Mouse (Mus musculus) liver, embryonic 12.5 days (tissue): ENCODE data around the gene Cd8a. TPM values are rescaled to one million over a fixed set of nuclear protein-coding genes. Genes with fewer than 3 reads are reported as not detected.

Experiments
- ATAC-seq: fragments of 200-750 bp; cut with Nextera tagmentation; 2 replicates; pipeline ENCODE4 v1.8.0; 2017; ENCODE audit warnings: moderate number of reproducible peaks, mild to moderate bottlenecking, moderate library complexity
- H3K27ac ChIP-seq: fragments of 300-500 bp; sonication (generic); 2 replicates; pipeline ENCODE4 v1.5.1; 2016; ENCODE audit warnings: mild to moderate bottlenecking
- H3K27me3 ChIP-seq: fragments of 300-500 bp; sonication (generic); replicated peaks from 2 replicates; pipeline ENCODE4 v1.6.1; 2016; ENCODE audit warnings: mild to moderate bottlenecking, moderate library complexity
- H3K36me3 ChIP-seq: fragments of 300-500 bp; sonication (generic); 2 replicates; pipeline ENCODE4 v1.6.1; 2016; ENCODE audit warnings: mild to moderate bottlenecking, moderate library complexity
- H3K4me1 ChIP-seq: fragments of 300-500 bp; sonication (generic); 2 replicates; pipeline ENCODE4 v1.6.1; 2016
- H3K4me2 ChIP-seq: fragments of 300-500 bp; sonication (generic); 2 replicates; pipeline ENCODE4 v1.6.1; 2016; ENCODE audit warnings: mild to moderate bottlenecking, moderate library complexity
- H3K4me3 ChIP-seq: fragments of 300-500 bp; sonication (generic); 2 replicates; pipeline ENCODE4 v1.5.1; 2016; ENCODE audit warnings: mild to moderate bottlenecking, moderate library complexity
- H3K9ac ChIP-seq: fragments of 300-500 bp; sonication (generic); 2 replicates; pipeline ENCODE4 v1.6.1; 2016; ENCODE audit warnings: mild to moderate bottlenecking, moderate library complexity
- H3K9me3 ChIP-seq: fragments of 300-500 bp; sonication (generic); replicated peaks from 2 replicates; pipeline ENCODE4 v1.6.1; 2016; ENCODE audit warnings: mild to moderate bottlenecking, moderate library complexity
- WGBS: fragments of 180-500 bp; shearing (Covaris S2); methylation state at CpG from one replicate; pipeline ENCODE4 v1.1.7; 2016; ENCODE audit not compliant: insufficient replicate concordance; 5-methylcytosine and 5-hydroxymethylcytosine counted together
- polyA plus RNA-seq: library from polyadenylated mRNA; unstranded; fragments of >200 nt; fragmentation: Nextera tagmentation; extraction: Ambion mirVana; gene quantifications from 2 replicates; pipeline ENCODE4 v1.2.1, GENCODE M21; 2016

The Cd8a gene
- polyA plus RNA-seq, 1 experiment from 2014 or later, result not detected

DNA sequence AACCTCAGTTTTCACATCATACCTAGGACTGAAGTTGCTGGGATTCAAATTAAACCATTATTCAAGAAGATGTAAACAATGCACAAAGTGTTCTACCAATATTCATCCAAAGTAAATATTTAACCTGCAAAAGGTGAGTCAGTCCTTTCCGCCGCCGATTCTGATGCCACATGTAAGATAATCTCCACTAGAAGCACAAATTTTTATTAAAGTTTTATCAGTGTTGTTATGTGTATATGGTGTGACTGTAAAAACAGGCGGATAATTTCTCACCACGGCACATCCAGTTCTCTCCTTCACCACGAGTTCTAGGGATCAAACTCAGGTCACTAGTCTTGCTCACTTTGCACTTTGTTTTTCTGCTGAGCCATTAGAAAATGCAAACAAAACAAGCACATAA, 47.6 kb downstream of the Cd8a start:
- Histone ChIP-seq H3K27me3 (no peaks in the 10 kb centered on the region), H3K9ac (no peak overlapping the region), H3K27ac (no peak overlapping the region), H3K4me1 (no peaks in the 10 kb centered on the region), H3K4me2 (no peak overlapping the region), H3K36me3 (peaks cover 8% of the 10 kb centered on the region), H3K9me3 (no peaks in the 10 kb centered on the region), H3K4me3 (no peak overlapping the region)
- WGBS, result 77% methylated on average over 6 of the region's 6 CpGs
- ATAC-seq, result no peak

DNA sequence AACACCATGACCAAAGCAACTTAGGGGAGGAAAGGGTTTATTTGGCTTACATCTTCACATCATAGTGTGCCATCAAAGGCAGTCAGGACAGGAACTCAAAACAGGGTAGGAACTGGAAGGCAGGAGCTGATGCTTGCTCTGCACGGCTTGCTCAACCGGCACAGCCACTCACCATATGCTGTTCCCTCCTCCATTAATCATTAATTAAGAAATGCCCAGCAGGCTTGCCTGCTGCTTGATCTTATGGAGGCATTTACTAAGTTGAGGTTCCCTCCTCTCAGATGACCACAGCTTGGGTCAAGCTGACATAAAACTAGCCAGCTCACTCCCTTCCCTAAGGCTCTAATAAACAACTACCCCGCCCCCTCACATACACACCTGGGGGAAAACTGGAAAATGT, 48.9 kb downstream of the Cd8a start:
- Histone ChIP-seq H3K27ac (no peak overlapping the region), H3K4me1 (no peaks in the 10 kb centered on the region), H3K9me3 (no peaks in the 10 kb centered on the region), H3K27me3 (no peaks in the 10 kb centered on the region), H3K4me2 (no peak overlapping the region), H3K4me3 (no peak overlapping the region), H3K9ac (no peak overlapping the region), H3K36me3 (peaks cover 16% of the 10 kb centered on the region)
- 87% methylated on average over 3 of the region's 3 CpGs for WGBS
- no peak for ATAC-seq

DNA sequence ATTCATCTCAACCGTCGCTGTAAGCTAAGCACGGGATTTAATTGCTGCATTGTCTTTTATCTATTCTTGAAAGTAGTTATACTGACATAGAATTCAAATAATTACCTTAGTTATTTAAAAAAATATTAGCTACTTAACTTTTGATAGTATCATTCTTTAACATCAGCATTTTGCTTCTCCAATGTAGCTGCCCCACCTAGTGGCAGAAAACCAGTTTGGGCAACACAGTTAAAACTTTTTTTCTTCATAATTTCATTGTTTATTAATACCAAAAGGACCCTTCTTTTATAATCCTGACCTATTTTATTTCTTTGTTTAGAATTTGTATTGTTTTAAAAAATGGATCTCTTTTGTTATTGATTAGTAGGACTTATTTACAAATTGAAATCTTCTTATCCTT, 49.9 kb downstream of the Cd8a start:
- no peak for ATAC-seq
- Histone ChIP-seq H3K4me3 (no peak overlapping the region), H3K9ac (no peak overlapping the region), H3K9me3 (no peaks in the 10 kb centered on the region), H3K27me3 (no peaks in the 10 kb centered on the region), H3K4me2 (no peak overlapping the region), H3K36me3 (peaks cover 24% of the 10 kb centered on the region), H3K27ac (no peak overlapping the region), H3K4me1 (no peaks in the 10 kb centered on the region)
- WGBS, result 93% methylated on average over 3 of the region's 3 CpGs

DNA sequence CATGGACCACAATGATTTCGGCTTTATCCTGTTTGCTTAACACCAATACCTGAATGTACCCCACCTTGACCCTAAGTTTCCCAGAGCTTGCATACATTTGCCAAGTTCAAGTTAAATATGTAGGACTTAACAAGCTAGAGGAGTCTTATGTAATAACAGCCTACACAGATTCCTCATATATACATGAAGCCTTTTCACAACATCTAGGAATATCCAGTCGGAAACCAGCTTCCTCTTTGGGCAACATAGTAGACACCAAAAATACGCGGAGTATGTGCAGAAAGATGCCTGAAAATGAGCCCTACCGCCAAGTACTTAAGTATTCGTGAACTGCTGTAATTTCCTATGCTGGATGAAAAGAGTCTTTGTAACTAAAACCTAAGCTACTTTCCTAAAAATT, 52.5 kb downstream of the Cd8a start:
- no peak overlapping the region for H3K4me2 ChIP-seq
- WGBS, result 76% methylated on average over 6 of the region's 6 CpGs
- H3K36me3 ChIP-seq, result peaks cover 31% of the 10 kb centered on the region
- H3K4me3 ChIP-seq, result no peak overlapping the region
- no peaks in the 10 kb centered on the region for H3K27me3 ChIP-seq
- no peaks in the 10 kb centered on the region for H3K9me3 ChIP-seq
- H3K9ac ChIP-seq, result no peak overlapping the region
- no peaks in the 10 kb centered on the region for H3K4me1 ChIP-seq
- ATAC-seq, result no peak
- H3K27ac ChIP-seq, result no peak overlapping the region

DNA sequence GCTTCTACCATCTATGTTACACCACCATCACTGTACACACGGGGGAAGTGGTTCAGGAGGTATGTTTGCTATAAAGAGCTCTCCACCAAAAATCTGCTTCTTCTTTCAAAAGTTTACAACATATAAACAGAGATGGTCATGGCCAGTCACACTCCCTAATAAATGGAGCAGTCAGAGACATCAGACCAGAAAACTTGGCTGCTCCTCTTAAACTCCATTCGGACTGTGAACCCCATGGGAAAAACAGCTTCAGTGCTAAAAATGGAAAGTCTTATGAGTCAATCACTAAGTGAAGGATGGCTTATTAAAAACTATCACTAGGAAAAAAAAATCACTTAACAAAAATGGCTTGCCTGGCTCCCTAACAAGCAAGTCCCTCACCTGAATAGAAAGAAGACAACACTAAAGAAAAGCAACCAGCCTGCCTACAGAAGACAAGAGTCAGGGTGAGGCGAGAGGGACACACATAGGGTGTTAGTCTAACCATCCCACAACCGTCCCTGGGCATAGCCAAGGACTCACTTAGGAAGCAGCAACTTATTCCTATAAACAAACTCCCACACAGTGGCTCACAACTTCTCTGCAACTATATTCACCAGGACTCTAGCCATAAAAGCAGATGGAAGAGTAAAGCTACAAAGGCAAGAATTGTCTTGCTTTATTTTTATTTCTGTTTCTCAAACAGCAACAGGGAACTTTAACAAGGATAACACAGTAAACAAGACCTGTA, 54.9 kb downstream of the Cd8a start:
- no peak for ATAC-seq
- Histone ChIP-seq H3K4me1 (peaks cover 6% of the 10 kb centered on the region), H3K4me3 (no peak overlapping the region), H3K4me2 (no peak overlapping the region), H3K9me3 (no peaks in the 10 kb centered on the region), H3K27me3 (no peaks in the 10 kb centered on the region), H3K9ac (no peak overlapping the region), H3K36me3 (peaks cover 31% of the 10 kb centered on the region), H3K27ac (no peak overlapping the region)
- 75% methylated on average over 4 of the region's 4 CpGs for WGBS

Other genes starting within 250 kb of the Cd8a start
- gene Thnsl2, start 229.0 kb upstream of the Cd8a start, polyA plus RNA-seq, result 6.4 TPM in 2 replicates
- gene Fabp1, start 173.6 kb upstream of the Cd8a start, polyA plus RNA-seq, result 109 and 117 TPM in 2 replicates
- 22.9 and 23.4 TPM in 2 replicates for gene Krcc1, start 101.8 kb upstream of the Cd8a start, polyA plus RNA-seq
- 0.17 and 0.23 TPM in 2 replicates for gene Smyd1, start 51.2 kb upstream of the Cd8a start, polyA plus RNA-seq
- gene Cd8b1, start 50.6 kb upstream of the Cd8a start, polyA plus RNA-seq, result not detected in 2 replicates
- 11.6 and 12.3 TPM in 2 replicates for gene Rmnd5a, start 67.2 kb downstream of the Cd8a start, polyA plus RNA-seq
- 11.0 and 11.2 TPM in 2 replicates for gene Rnf103, start 120.5 kb downstream of the Cd8a start, polyA plus RNA-seq
- 39.5 and 41.5 TPM in 2 replicates for gene Chmp3, start 170.4 kb downstream of the Cd8a start, polyA plus RNA-seq